Mouse (Mus musculus) forebrain, embryonic 14.5 days (tissue): ENCODE measurements around the gene Wnk4. TPM values are rescaled to one million over a fixed set of nuclear protein-coding genes. Genes with fewer than 3 reads are reported as not detected.
A peak's percentile ranks its signal among the peaks of the same experiment; 100 is the strongest.

ENCODE experiments used
- ATAC-seq: fragments of 200-750 bp; cut with Nextera tagmentation; 2 replicates; pipeline ENCODE4 v1.8.0; 2017; ENCODE audit warnings: mild to moderate bottlenecking, moderate library complexity
- DNase-seq: peaks from one replicate; pipeline ENCODE4 v3.0.0-alpha.2; 2015; ENCODE audit warnings: low spot score
- H3K27ac ChIP-seq: fragments of 300-500 bp; sonication (generic); 2 replicates; pipeline ENCODE4 v1.5.1; 2014; ENCODE audit warnings: low read depth, mild to moderate bottlenecking, control low read depth, low read length, moderate library complexity
- H3K27me3 ChIP-seq: fragments of 300-500 bp; sonication (generic); replicated peaks from 2 replicates; pipeline ENCODE4 v1.6.1; 2014; ENCODE audit warnings: low read length, control low read depth, mixed read lengths; ENCODE audit not compliant: control insufficient read depth, insufficient read depth
- H3K36me3 ChIP-seq: fragments of 300-500 bp; sonication (generic); 2 replicates; pipeline ENCODE4 v1.6.1; 2014; ENCODE audit warnings: low read length, control low read depth; ENCODE audit not compliant: control insufficient read depth, insufficient read depth
- H3K4me1 ChIP-seq: fragments of 300-500 bp; sonication (generic); 2 replicates; pipeline ENCODE4 v1.6.1; 2014; ENCODE audit warnings: antibody characterized with exemption, low read length, control low read depth; ENCODE audit not compliant: control insufficient read depth, insufficient read depth
- H3K4me2 ChIP-seq: fragments of 300-500 bp; sonication (generic); 2 replicates; pipeline ENCODE4 v1.6.1; 2014; ENCODE audit warnings: mild to moderate bottlenecking, control low read depth, low read length
- H3K4me3 ChIP-seq: fragments of 300-500 bp; sonication (generic); 2 replicates; pipeline ENCODE4 v1.5.1; 2014; ENCODE audit warnings: low read depth, low read length, control low read depth
- H3K9ac ChIP-seq: fragments of 300-500 bp; sonication (generic); 2 replicates; pipeline ENCODE4 v1.6.1; 2014; ENCODE audit warnings: mild to moderate bottlenecking, low read length, control low read depth, moderate library complexity
- H3K9me3 ChIP-seq: fragments of 300-500 bp; sonication (generic); replicated peaks from 2 replicates; pipeline ENCODE4 v1.6.1; 2016; ENCODE audit warnings: low read length, control low read depth, mixed read lengths; ENCODE audit not compliant: control insufficient read depth
- WGBS: fragments of 180-500 bp; shearing (Covaris S2); extraction: QIAGEN DNeasy Blood & Tissue Kit; methylation state at CpG from one replicate; pipeline ENCODE4 v1.1.7; 2014; 5-methylcytosine and 5-hydroxymethylcytosine counted together
- polyA plus RNA-seq: library from polyadenylated mRNA; unstranded; fragments of >200 nt; fragmentation: Nextera tagmentation; extraction: Ambion mirVana; gene quantifications from 2 replicates; pipeline ENCODE4 v1.2.1, GENCODE M21; 2014

Wnk4 gene
- polyA plus RNA-seq, 1 experiment from 2014 or later = 3.4 TPM

- Histone ChIP-seq H3K4me3 (peak overlapping the region; percentile 55), H3K9ac (peak overlapping the region; percentile 64), H3K27me3 (no peaks in the 10 kb centered on the region), H3K4me1 (peaks cover 23% of the 10 kb centered on the region), H3K27ac (no peak overlapping the region), H3K9me3 (no peaks in the 10 kb centered on the region), H3K4me2 (peak overlapping the region; percentile 69), H3K36me3 (0 out of 2 replicates have a peak, but pooled peaks cover 2% of the 10 kb centered on the region)
- 76% methylated on average over 12 of the region's 12 CpGs for WGBS
- ATAC-seq (no peak), DNase-seq (no peak)
Observed at GRCm38 (mm10) chr11:101277381-101278222, 17.2 kb downstream of the Wnk4 start.

GRCm38 (mm10) chr11:101278223-101279192 is 18.1 kb downstream of the Wnk4 start, which contains the start of the genes Cntd1 and Coa3:
Cntd1 (plus strand) TSS chr11:101279012.
Coa3 (minus strand) TSS chr11:101279114.
- Histone ChIP-seq H3K4me1 (peaks cover 23% of the 10 kb centered on the region), H3K9ac (peak within 1 kb of the TSS; percentile 64), H3K9me3 (no peaks in the 10 kb centered on the region), H3K27me3 (no peaks in the 10 kb centered on the region), H3K4me3 (peak within 1 kb of the TSS; percentile 55), H3K4me2 (peak within 1 kb of the TSS; percentile 69), H3K27ac (no peak within 1 kb of the TSS), H3K36me3 (0 out of 2 replicates have a peak, but pooled peaks cover 2% of the 10 kb centered on the region)
- WGBS = 10% methylated on average over 45 of the region's 45 CpGs
- ATAC-seq = peak; percentile 98
- DNase-seq = peak; percentile 98

GRCm38 (mm10) chr11:101279193-101279569 is 18.8 kb downstream of the Wnk4 start:
- Histone ChIP-seq H3K27ac (no peak overlapping the region), H3K9me3 (no peaks in the 10 kb centered on the region), H3K27me3 (no peaks in the 10 kb centered on the region), H3K4me1 (peaks cover 23% of the 10 kb centered on the region), H3K9ac (peak overlapping the region; percentile 64; the same call in 1 of the 2 replicates), H3K36me3 (0 out of 2 replicates have a peak, but pooled peaks cover 2% of the 10 kb centered on the region), H3K4me3 (peak overlapping the region; percentile 55), H3K4me2 (peak overlapping the region; percentile 69)
- DNase-seq = no peak
- WGBS = 73% methylated on average over 14 of the region's 14 CpGs
- ATAC-seq = no peak; the same call in 1 of the 2 replicates

- ATAC-seq (no peak), DNase-seq (no peak)
- Histone ChIP-seq H3K27ac (no peak overlapping the region), H3K27me3 (no peaks in the 10 kb centered on the region), H3K4me2 (no peak overlapping the region), H3K4me1 (peaks cover 23% of the 10 kb centered on the region), H3K9ac (no peak overlapping the region), H3K4me3 (no peak overlapping the region), H3K36me3 (0 out of 2 replicates have a peak, but pooled peaks cover 3% of the 10 kb centered on the region), H3K9me3 (no peaks in the 10 kb centered on the region)
- 58% methylated on average over 7 of the region's 7 CpGs for WGBS
Observed at GRCm38 (mm10) chr11:101280837-101281236, 20.5 kb downstream of the Wnk4 start.

- peaks cover 18% of the 10 kb centered on the region for H3K36me3 ChIP-seq
- H3K9me3 ChIP-seq = no peaks in the 10 kb centered on the region
- peaks cover 9% of the 10 kb centered on the region for H3K4me1 ChIP-seq
- 5% methylated on average over 5 of the region's 5 CpGs for WGBS
- ATAC-seq = no peak
- no peak overlapping the region for H3K9ac ChIP-seq
- H3K4me2 ChIP-seq = no peak overlapping the region
- no peaks in the 10 kb centered on the region for H3K27me3 ChIP-seq
- DNase-seq = no peak
- no peak overlapping the region for H3K27ac ChIP-seq
- H3K4me3 ChIP-seq = no peak overlapping the region
Observed at GRCm38 (mm10) chr11:101282896-101283295, 22.5 kb downstream of the Wnk4 start.

GRCm38 (mm10) chr11:101283805-101284204 is 23.4 kb downstream of the Wnk4 start:
- ATAC-seq (no peak), DNase-seq (no peak)
- Histone ChIP-seq H3K4me3 (no peak overlapping the region), H3K27me3 (no peaks in the 10 kb centered on the region), H3K9ac (no peak overlapping the region), H3K4me1 (0 out of 2 replicates have a peak, but pooled peaks cover 5% of the 10 kb centered on the region), H3K27ac (no peak overlapping the region), H3K36me3 (peaks cover 26% of the 10 kb centered on the region), H3K4me2 (no peak overlapping the region), H3K9me3 (no peaks in the 10 kb centered on the region)
- WGBS = 75% methylated on average over 4 of the region's 4 CpGs

GRCm38 (mm10) chr11:101287306-101287705 is 26.9 kb downstream of the Wnk4 start:
- no peaks in the 10 kb centered on the region for H3K4me1 ChIP-seq
- H3K36me3 ChIP-seq = peaks cover 60% of the 10 kb centered on the region
- no peak overlapping the region for H3K4me3 ChIP-seq
- H3K9me3 ChIP-seq = no peaks in the 10 kb centered on the region
- WGBS = 86% methylated on average over 9 of the region's 9 CpGs
- no peak overlapping the region for H3K27ac ChIP-seq
- no peak overlapping the region for H3K4me2 ChIP-seq
- H3K27me3 ChIP-seq = no peaks in the 10 kb centered on the region
- ATAC-seq (no peak), DNase-seq (no peak)
- H3K9ac ChIP-seq = no peak overlapping the region

GRCm38 (mm10) chr11:101291231-101291630 is 30.9 kb downstream of the Wnk4 start:
- no peaks in the 10 kb centered on the region for H3K27me3 ChIP-seq
- ATAC-seq (no peak), DNase-seq (no peak)
- H3K9me3 ChIP-seq = no peaks in the 10 kb centered on the region
- WGBS = 94% methylated on average over 8 of the region's 8 CpGs
- no peaks in the 10 kb centered on the region for H3K4me1 ChIP-seq
- no peak overlapping the region for H3K27ac ChIP-seq
- peaks cover 88% of the 10 kb centered on the region for H3K36me3 ChIP-seq
- no peak overlapping the region for H3K4me3 ChIP-seq
- H3K9ac ChIP-seq = no peak overlapping the region
- H3K4me2 ChIP-seq = no peak overlapping the region
